Mouse (Mus musculus): Measurements from ENCODE around the gene Mipep.

Mipep gene

GRCm38 (mm10) chr14:60805871-60806270 is 21.5 kb downstream of the Mipep start:
- no peak for DNase-seq

- DNase-seq, result no peak
These were observed 22.5 kb downstream of the Mipep start for GRCm38 (mm10) chr14:60806891-60807344.

- no peak for DNase-seq
These were observed 25.5 kb downstream of the Mipep start for GRCm38 (mm10) chr14:60809881-60810280.

GRCm38 (mm10) chr14:60811547-60811946 is 27.2 kb downstream of the Mipep start:
- no peak for DNase-seq

- DNase-seq, result no peak
These were observed 30.7 kb downstream of the Mipep start for GRCm38 (mm10) chr14:60815098-60815497.

GRCm38 (mm10) chr14:60818045-60818444 is 33.7 kb downstream of the Mipep start:
- DNase-seq, result no peak

- DNase-seq, result no peak
These were observed 45.7 kb downstream of the Mipep start for GRCm38 (mm10) chr14:60830096-60830495.

GRCm38 (mm10) chr14:60836709-60837108 is 52.3 kb downstream of the Mipep start:
- no peak for DNase-seq

- no peak for DNase-seq
These were observed 55.3 kb downstream of the Mipep start for GRCm38 (mm10) chr14:60839654-60840053.

- no peak for DNase-seq
These were observed 57.7 kb downstream of the Mipep start for GRCm38 (mm10) chr14:60841977-60842659.

GRCm38 (mm10) chr14:60843596-60843995 is 59.2 kb downstream of the Mipep start:
- DNase-seq, result no peak

- no peak for DNase-seq
These were observed 61.1 kb downstream of the Mipep start for GRCm38 (mm10) chr14:60845261-60846045.

GRCm38 (mm10) chr14:60846174-60846573 is 61.8 kb downstream of the Mipep start:
- no peak for DNase-seq

- DNase-seq, result peak; percentile 5
These were observed 63.8 kb downstream of the Mipep start for GRCm38 (mm10) chr14:60848194-60848593.

- DNase-seq, result peak; percentile 23
These were observed 65.7 kb downstream of the Mipep start for GRCm38 (mm10) chr14:60850101-60850500.

GRCm38 (mm10) chr14:60851632-60852031 is 67.3 kb downstream of the Mipep start:
- no peak for DNase-seq

GRCm38 (mm10) chr14:60856199-60856912 is 72.0 kb downstream of the Mipep start:
- no peak for DNase-seq

GRCm38 (mm10) chr14:60856913-60857300 is 72.5 kb downstream of the Mipep start:
- no peak for DNase-seq

GRCm38 (mm10) chr14:60863396-60863795 is 79.0 kb downstream of the Mipep start:
- no peak for DNase-seq

GRCm38 (mm10) chr14:60866399-60866798 is 82.0 kb downstream of the Mipep start:
- DNase-seq, result no peak

- no peak for DNase-seq
These were observed 84.0 kb downstream of the Mipep start for GRCm38 (mm10) chr14:60868325-60868724.

- DNase-seq, result no peak
These were observed 87.5 kb downstream of the Mipep start for GRCm38 (mm10) chr14:60871831-60872230.

- no peak for DNase-seq
These were observed 97.7 kb downstream of the Mipep start for GRCm38 (mm10) chr14:60882106-60882505.

- DNase-seq, result no peak
These were observed 98.3 kb downstream of the Mipep start for GRCm38 (mm10) chr14:60882681-60883080.

Measured in kidney, postnatal 14 days (tissue).